Mouse (Mus musculus): ENCODE measurements around the gene Gm9913. TPM values are rescaled to one million over a fixed set of nuclear protein-coding genes. Genes with fewer than 3 reads are reported as not detected.

Gene Gm9913
- polyA plus RNA-seq (2016; fragmentation: Nextera tagmentation; extraction: Ambion mirVana) = 0.46 and 0.58 TPM in 2 replicates

DNA sequence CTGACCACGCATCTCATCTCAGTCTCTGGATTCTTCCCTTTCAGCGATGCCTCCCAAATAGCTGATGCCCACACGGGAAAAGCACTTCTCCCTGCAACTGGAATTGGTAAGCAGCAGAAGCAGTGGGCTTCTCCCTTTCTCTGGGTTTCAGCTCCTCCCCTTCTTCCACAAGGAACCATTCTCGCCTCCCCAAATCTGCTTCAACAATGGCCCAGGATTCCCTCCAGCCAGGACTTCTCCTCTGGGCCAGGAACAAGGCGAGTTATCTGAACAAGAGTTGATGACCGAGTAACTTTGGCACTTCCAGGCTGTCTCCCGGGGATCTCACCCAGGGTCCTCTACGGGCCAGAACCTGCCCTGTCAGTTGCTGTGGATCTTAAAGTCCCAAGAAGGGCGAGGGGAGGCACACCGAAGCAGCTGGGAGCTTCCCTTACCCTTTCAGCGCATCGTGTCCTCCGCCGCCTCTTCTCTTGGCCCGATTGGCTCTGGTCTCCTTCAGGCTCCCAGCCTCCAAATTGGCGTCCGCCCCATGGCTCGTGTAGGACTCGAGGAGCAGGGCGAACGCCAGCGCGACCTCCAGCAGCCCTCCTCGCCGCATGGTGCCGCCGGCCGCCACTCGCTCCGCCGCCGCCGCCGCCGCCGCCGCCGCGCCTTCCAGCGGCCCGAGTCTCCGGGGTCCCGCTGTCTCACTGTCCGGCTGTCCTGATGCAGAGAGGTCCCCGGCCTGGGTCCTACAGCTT, at the start of gene Gm9913:
TSS of gene Gm9913 (plus strand) at position 84 of the 740 bp plus-strand sequence.
- peaks cover 20% of the 10 kb centered on the region for H3K27me3 ChIP-seq (ENCODE audit: insufficient read depth, poor library complexity, severe bottlenecking)
- H3K9me3 ChIP-seq = no peaks in the 10 kb centered on the region
- H3K4me3 ChIP-seq = peak within 1 kb of the TSS; percentile 74
- peaks cover 15% of the 10 kb centered on the region; the same call in 1 of the 2 replicates for H3K36me3 ChIP-seq
- H3K27ac ChIP-seq = peak within 1 kb of the TSS; percentile 85
- peak; percentile 78 for DNase-seq (ENCODE audit: low spot score)
- WGBS = under 1% methylated on average over 45 of the region's 45 CpGs
- peaks cover 29% of the 10 kb centered on the region for H3K4me1 ChIP-seq

DNA sequence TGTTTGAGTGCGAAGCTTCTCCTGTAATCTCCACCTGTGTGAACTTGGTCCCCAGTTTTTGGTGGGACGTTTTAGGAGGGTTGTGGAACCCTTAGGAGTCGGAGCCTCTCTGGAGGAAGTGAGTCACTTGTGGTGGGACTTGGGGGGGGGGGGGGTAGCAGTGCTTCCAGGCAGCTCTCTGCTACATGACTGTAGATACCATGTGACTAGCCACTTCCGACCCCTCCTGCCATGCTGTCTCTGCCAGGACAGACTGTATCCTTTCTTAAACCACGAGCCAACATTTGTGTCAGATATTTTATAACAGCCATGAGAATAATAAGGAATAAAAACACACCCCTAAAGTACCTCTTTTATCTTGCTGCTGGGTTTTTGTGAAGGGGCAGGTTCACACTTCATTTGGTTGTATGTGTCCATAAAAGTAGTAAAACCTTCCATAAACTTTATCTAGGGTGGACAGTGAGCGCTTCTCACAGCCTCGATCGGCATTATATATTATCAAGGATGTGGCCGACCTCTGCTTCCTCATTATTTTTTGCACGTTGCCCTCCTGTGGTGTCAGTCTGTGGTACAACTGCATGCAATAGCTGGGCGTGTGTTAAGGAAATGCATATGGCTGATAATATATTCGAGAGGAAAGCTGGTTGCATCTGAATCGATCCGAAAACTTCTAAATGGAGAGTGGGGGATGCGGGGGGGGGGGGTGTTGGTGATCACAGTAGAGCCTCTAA, 48.7 kb upstream of the Gm9913 start:
- Histone ChIP-seq H3K9me3 (no peaks in the 10 kb centered on the region), H3K36me3 (peaks cover 7% of the 10 kb centered on the region; the same call in 1 of the 2 replicates), H3K4me3 (no peak overlapping the region), H3K27me3 (ENCODE audit: insufficient read depth, poor library complexity, severe bottlenecking) (no peaks in the 10 kb centered on the region), H3K4me1 (peaks cover 19% of the 10 kb centered on the region; the same call in 1 of the 2 replicates), H3K27ac (no peak overlapping the region)
- 80% methylated on average over 15 of the region's 15 CpGs for WGBS
- DNase-seq (ENCODE audit: low spot score) = no peak

- DNase-seq (ENCODE audit: low spot score) = no peak
- 74% methylated on average over 3 of the region's 3 CpGs for WGBS
- Histone ChIP-seq H3K4me3 (no peak overlapping the region), H3K9me3 (no peaks in the 10 kb centered on the region), H3K27me3 (ENCODE audit: insufficient read depth, poor library complexity, severe bottlenecking) (no peaks in the 10 kb centered on the region), H3K4me1 (peaks cover 11% of the 10 kb centered on the region; the same call in 1 of the 2 replicates), H3K27ac (no peak overlapping the region), H3K36me3 (peaks cover 7% of the 10 kb centered on the region; the same call in 1 of the 2 replicates)
These were observed 45.8 kb upstream of the Gm9913 start for GRCm38 (mm10) chr2:125459087-125459486.

DNA sequence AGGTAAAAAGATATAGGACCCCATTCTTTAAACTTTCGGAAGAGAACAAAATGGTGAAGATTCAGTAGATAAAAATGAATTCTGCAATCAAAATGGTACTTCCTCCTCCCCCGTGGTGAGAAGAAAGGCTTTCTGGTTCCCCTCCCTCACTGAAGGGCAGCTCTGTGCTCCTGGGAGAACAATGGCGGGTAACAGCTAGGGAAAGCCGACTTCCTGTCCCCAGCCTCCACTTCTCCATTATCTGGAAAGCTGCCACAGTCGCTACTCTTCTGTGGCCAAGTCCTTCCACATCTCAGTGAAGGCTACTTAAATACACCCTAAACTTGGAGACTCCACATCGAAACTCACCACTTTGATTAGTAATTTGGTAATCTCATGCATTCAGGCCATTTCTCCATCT, 40.9 kb upstream of the Gm9913 start:
- Histone ChIP-seq H3K9me3 (no peaks in the 10 kb centered on the region), H3K4me3 (no peak overlapping the region), H3K36me3 (peaks cover 33% of the 10 kb centered on the region), H3K27me3 (ENCODE audit: insufficient read depth, poor library complexity, severe bottlenecking) (no peaks in the 10 kb centered on the region), H3K4me1 (0 out of 2 replicates have a peak, but pooled peaks cover 4% of the 10 kb centered on the region), H3K27ac (no peak overlapping the region)
- DNase-seq (ENCODE audit: low spot score) = no peak
- WGBS = 67% methylated on average over 6 of the region's 6 CpGs

GRCm38 (mm10) chr2:125470553-125471295, 34.2 kb upstream of the Gm9913 start:
- 57% methylated on average over 8 of the region's 8 CpGs for WGBS
- DNase-seq (ENCODE audit: low spot score) = no peak
- peaks cover 32% of the 10 kb centered on the region for H3K4me1 ChIP-seq

DNA sequence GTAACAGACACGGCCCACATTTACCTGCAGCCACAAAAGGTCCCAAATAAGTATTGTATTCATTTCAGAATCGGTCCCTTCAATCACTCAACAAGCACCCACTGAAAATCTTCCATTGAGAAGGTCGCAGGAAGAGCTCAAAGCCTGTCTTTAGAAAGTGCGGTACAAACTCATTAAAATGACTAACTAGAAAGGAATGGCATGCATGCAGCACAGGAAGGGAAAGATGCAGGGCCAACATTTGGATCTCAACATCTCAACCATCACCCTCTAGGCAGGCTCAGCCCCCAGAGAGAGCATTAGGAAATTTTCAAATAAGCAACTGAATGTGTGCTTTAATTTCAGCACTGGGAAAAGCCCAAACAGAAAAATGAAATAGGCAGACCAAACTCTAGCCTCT, 33.2 kb upstream of the Gm9913 start:
- Histone ChIP-seq H3K9me3 (no peaks in the 10 kb centered on the region), H3K27ac (peak overlapping the region; percentile 53; the same call in 1 of the 2 replicates), H3K4me3 (no peak overlapping the region), H3K27me3 (ENCODE audit: insufficient read depth, poor library complexity, severe bottlenecking) (no peaks in the 10 kb centered on the region), H3K36me3 (peaks cover 22% of the 10 kb centered on the region; the same call in 1 of the 2 replicates), H3K4me1 (peaks cover 40% of the 10 kb centered on the region)
- whole genome bisulfite sequencing = 68% methylated on average over 4 of the region's 4 CpGs
- DNase-seq (ENCODE audit: low spot score) = no peak

More at GRCm38 (mm10) chr2:125470553-125471295, 34.2 kb upstream of the Gm9913 start:
- Histone ChIP-seq H3K9me3 (no peaks in the 10 kb centered on the region), H3K27ac (peak overlapping the region; percentile 59), H3K36me3 (peaks cover 31% of the 10 kb centered on the region), H3K27me3 (ENCODE audit: insufficient read depth, poor library complexity, severe bottlenecking) (no peaks in the 10 kb centered on the region), H3K4me3 (no peak overlapping the region)

DNA sequence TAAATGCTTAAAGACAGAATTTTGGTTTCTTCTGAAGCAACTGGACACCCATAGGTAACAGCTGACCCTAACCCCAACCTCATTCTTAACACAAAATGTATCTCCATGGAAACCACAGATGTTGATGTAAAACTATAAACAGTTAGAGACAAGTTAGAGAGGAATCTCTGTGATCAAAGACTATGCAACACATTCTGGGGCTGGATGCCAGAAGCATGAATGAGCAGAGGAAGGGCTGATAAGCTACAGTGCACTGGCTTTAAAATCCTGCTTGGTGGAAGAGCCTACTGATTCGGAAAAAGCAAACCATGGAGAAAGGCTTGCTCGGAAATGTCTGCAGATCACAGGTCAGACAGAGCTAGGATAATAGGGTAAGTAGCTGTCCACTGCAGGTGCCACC, 31.7 kb upstream of the Gm9913 start:
- H3K27me3 ChIP-seq (ENCODE audit: insufficient read depth, poor library complexity, severe bottlenecking) = no peaks in the 10 kb centered on the region
- no peaks in the 10 kb centered on the region for H3K9me3 ChIP-seq
- H3K27ac ChIP-seq = 0 out of 2 replicates have a peak overlapping the region, but pooled peaks have one; percentile 44
- 26% methylated on average over 2 of the region's 2 CpGs for WGBS
- peaks cover 40% of the 10 kb centered on the region for H3K4me1 ChIP-seq
- H3K36me3 ChIP-seq = peaks cover 13% of the 10 kb centered on the region; the same call in 1 of the 2 replicates
- no peak for DNase-seq (ENCODE audit: low spot score)
- H3K4me3 ChIP-seq = no peak overlapping the region

DNA sequence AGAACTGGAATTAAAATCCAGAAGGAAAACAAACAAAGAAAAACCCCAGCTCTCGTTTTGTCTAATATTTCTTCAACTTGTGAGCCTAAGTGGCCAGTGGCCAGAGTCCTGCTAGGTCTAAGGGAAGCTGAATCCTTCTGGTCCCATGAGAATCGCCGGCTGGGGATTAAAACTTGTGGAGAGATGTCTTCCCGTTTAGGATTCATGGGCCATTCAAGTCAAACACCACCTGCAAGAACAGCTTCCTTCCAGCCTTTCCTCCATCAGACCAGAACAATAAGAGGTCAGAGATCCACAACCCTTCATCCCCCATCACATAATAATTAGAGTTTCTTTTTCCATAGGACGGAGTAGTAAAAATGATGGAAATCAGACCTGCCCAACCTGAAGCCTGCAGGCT, 30.2 kb upstream of the Gm9913 start:
- Histone ChIP-seq H3K36me3 (0 out of 2 replicates have a peak, but pooled peaks cover 15% of the 10 kb centered on the region), H3K4me3 (no peak overlapping the region), H3K27ac (no peak overlapping the region), H3K4me1 (peaks cover 35% of the 10 kb centered on the region), H3K9me3 (no peaks in the 10 kb centered on the region), H3K27me3 (ENCODE audit: insufficient read depth, poor library complexity, severe bottlenecking) (no peaks in the 10 kb centered on the region)
- DNase-seq (ENCODE audit: low spot score) = no peak
- WGBS = 76% methylated on average over 5 of the region's 5 CpGs

DNA sequence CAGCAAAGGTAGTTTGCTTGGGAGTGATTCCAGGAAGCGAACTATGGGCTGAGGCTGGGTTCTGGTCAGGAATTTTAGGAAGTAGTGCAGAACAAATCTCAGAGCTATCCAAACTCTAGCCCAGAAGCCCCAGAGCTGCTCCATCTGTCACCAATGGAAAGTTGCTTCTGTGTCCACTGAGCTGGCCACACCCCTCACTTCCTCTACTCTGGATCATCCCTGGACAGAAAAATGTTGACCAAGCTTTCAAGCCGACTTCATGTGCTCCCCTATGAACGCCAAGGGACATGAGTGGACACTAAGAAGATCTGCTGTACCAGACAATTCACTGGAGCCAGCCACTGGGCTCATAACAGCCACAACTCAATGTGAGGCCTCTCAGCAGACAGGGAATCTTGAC, 28.7 kb upstream of the Gm9913 start:
- DNase-seq (ENCODE audit: low spot score) = no peak
- Histone ChIP-seq H3K27me3 (ENCODE audit: insufficient read depth, poor library complexity, severe bottlenecking) (no peaks in the 10 kb centered on the region), H3K4me3 (no peak overlapping the region), H3K27ac (no peak overlapping the region), H3K9me3 (no peaks in the 10 kb centered on the region), H3K4me1 (peaks cover 35% of the 10 kb centered on the region), H3K36me3 (0 out of 2 replicates have a peak, but pooled peaks cover 15% of the 10 kb centered on the region)
- WGBS = 66% methylated on average over 3 of the region's 3 CpGs

DNA sequence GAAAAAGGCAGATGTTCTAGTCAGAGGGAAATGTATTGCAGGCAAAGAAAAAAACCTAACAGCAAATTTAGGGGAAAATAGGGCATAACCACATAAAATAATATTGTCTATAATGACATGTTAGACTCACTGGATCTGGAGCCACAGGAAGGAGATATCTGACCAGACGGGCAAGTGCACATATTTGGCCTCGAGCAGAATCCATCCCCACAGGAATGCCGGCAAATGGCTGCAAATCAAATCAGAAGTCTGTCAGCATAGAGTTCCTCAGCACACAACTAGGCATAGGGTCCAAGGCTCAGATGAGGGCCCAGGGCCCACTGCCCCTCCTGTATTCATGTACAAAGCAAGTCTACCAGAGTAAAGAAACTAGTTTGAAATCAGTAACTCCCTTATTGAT, 27.5 kb upstream of the Gm9913 start:
- peaks cover 35% of the 10 kb centered on the region for H3K4me1 ChIP-seq
- WGBS = 60% methylated on average over 3 of the region's 3 CpGs
- 0 out of 2 replicates have a peak, but pooled peaks cover 13% of the 10 kb centered on the region for H3K36me3 ChIP-seq
- no peak overlapping the region for H3K4me3 ChIP-seq
- H3K27me3 ChIP-seq (ENCODE audit: insufficient read depth, poor library complexity, severe bottlenecking) = no peaks in the 10 kb centered on the region
- DNase-seq (ENCODE audit: low spot score) = peak; percentile 60
- H3K27ac ChIP-seq = no peak overlapping the region
- no peaks in the 10 kb centered on the region for H3K9me3 ChIP-seq

- Histone ChIP-seq H3K27ac (no peak overlapping the region), H3K9me3 (no peaks in the 10 kb centered on the region), H3K27me3 (ENCODE audit: insufficient read depth, poor library complexity, severe bottlenecking) (no peaks in the 10 kb centered on the region), H3K4me3 (no peak overlapping the region), H3K4me1 (peaks cover 24% of the 10 kb centered on the region), H3K36me3 (0 out of 2 replicates have a peak, but pooled peaks cover 12% of the 10 kb centered on the region)
- no peak for DNase-seq (ENCODE audit: low spot score)
- 63% methylated on average over 4 of the region's 4 CpGs for WGBS
These were observed 26.2 kb upstream of the Gm9913 start for GRCm38 (mm10) chr2:125478705-125479104.

DNA sequence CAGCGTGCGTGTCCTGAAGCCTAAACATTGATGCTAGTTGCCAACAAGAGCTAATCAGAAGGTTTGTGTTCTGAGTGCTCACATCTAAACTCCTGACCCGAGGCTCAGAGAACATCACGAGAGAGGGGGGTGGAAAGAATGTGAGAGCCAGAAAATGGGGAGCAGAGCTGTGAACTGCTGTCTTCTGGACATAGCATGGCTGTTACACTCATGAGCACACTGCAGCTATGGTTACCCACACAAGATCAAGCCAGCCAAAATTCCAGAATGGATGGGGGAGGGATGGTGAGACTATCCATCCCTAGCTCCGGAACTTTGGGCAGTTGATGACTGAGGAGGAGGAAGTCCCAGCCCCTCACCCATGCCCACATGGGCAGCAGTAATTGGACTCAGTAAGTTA, 24.8 kb upstream of the Gm9913 start:
- no peaks in the 10 kb centered on the region for H3K9me3 ChIP-seq
- WGBS = 66% methylated on average over 5 of the region's 5 CpGs
- peaks cover 19% of the 10 kb centered on the region for H3K4me1 ChIP-seq
- no peak overlapping the region for H3K27ac ChIP-seq
- DNase-seq (ENCODE audit: low spot score) = peak; percentile 58
- H3K36me3 ChIP-seq = 0 out of 2 replicates have a peak, but pooled peaks cover 9% of the 10 kb centered on the region
- no peaks in the 10 kb centered on the region for H3K27me3 ChIP-seq (ENCODE audit: insufficient read depth, poor library complexity, severe bottlenecking)
- no peak overlapping the region for H3K4me3 ChIP-seq

Measured in heart, embryonic 10.5 days (tissue).